Mouse (Mus musculus) stomach, postnatal 0 days (tissue): ENCODE measurements around the gene Sla2.

Experiments
- CTCF ChIP-seq: IDR thresholded peaks from 2 replicates; pipeline ENCODE4 v1.5.1; 2016; ENCODE audit warnings: antibody characterized with exemption, low read depth, mild to moderate bottlenecking, moderate library complexity
- EP300 ChIP-seq: optimal IDR thresholded peaks from 2 replicates; pipeline ENCODE3; 2016; ENCODE audit warnings: antibody characterized with exemption

DNA sequence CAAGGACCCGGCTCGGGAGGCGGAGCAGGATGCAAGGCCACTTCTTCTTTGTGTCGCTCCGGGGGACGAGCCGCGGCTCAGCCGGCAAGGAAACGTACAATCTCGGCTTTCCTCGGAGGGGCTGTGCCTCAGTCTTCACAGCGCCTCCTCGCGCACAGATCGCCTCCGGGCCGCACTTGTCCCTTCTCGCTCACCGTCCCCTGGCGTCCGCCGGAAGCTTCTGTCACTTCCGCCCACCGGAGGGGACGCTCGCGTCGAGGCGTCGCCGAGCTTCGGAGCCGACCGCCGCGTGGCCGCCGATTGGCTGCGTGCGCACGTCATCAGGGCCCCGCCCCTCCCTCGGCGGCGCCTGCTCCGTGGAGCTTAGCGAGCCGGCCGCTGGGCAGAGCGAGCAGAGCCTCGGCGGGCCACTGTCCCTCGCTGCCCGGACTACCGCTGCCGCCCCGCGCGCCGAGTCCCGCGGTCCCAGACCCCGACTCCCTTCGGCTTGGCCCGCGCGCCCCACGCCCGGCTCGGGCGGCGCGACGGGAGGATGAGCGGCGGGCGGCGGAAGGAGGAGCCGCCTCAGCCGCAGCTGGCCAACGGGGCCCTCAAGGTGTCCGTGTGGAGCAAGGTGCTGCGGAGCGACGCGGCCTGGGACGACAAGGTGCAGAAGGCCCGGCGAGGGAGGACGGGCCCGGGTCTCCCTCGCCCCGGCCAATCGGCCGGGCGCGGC lies 24.1 kb downstream of the Sla2 start, which contains the start of gene Rab5if:
- TF ChIP-seq CTCF (peak; percentile 84), EP300 (no peak)
